Mouse (Mus musculus) megakaryocyte, embryonic 14.5 days (primary cell): ENCODE data around the gene Rpl35a.

Experiments
- FLI1 ChIP-seq: IDR thresholded peaks from 2 replicates; pipeline ENCODE4 v1.6.1; 2012; ENCODE audit warnings: low read length, inconsistent platforms, mixed read lengths
- GATA1 ChIP-seq: IDR thresholded peaks from 3 replicates; pipeline ENCODE4 v1.6.1; 2012; ENCODE audit warnings: mixed read lengths, low read length, inconsistent platforms, borderline replicate concordance

GRCm38 (mm10) chr16:33063267-33063666 lies 7.0 kb downstream of the Rpl35a start:
- no peak for TF ChIP-seq GATA1
- TF ChIP-seq FLI1: no peak
